Mouse (Mus musculus): ENCODE data around the gene Lmx1a.

Lmx1a gene

GRCm38 (mm10) chr1:167694731-167695130, 5.7 kb downstream of the Lmx1a start:
- no peak for DNase-seq (ENCODE audit: low spot score)

GRCm38 (mm10) chr1:167695910-167696459, 6.9 kb downstream of the Lmx1a start:
- DNase-seq (ENCODE audit: low spot score) = no peak

GRCm38 (mm10) chr1:167699706-167700105, 10.7 kb downstream of the Lmx1a start:
- no peak for DNase-seq (ENCODE audit: low spot score)

DNA sequence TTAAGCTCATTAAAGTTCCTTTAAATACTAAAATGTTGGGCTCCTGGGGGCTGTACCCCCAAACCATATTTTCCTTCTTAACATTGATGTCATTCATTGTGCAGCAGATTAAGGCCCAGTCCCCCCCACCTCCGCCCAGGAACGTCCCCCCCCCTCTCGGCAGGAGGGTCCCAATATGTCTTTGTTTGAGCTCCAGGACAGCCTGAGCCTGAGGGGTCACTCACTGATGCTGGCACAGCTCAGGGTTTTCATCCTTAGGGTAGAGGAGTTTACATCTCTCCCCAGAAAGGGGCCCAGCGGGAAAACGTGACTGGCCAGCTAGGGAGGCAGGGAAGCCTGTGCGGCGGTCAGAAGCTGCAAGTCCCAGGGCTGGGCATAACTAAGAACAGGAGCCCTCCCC, 11.2 kb downstream of the Lmx1a start:
- DNase-seq (ENCODE audit: low spot score) = no peak

DNA sequence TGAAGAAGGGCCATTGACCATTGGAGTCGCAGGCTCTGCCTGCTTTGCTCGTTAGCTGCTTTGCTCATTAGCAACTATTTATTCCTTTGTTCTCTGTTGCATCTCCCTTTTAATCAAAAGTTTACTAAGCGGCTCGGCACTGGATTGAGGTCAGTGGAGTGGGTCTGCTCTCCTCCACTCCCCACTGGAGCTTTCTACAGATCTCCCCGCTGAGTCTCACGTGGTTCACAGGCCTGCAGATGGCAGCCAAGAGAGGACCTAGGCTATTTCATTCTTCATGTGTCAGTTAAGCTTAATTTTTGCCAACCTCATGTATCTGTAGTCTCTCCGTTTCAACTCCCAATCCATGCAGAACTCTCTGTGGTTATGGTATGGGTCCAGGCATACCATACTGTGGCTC, 16.5 kb downstream of the Lmx1a start:
- DNase-seq (ENCODE audit: low spot score) = no peak

DNA sequence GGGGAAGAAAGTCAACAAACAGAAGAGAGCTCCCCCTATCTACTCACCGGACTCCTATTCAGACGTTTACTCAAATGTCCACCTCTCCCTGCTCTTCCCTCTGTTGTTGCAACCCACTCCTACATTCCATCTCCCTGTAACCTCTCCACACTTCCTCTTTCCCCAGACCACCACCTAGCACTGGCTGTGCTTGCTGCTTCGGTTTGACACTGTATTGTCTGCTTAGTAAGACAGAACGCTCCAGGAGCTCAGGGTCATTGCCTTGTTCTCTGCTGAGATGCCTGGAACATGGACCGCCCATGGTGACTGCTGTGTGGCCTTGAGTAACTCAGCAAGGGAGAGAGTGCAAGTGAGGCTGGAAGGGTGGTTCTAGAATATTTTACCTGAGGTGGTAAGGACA, 19.7 kb downstream of the Lmx1a start:
- no peak for DNase-seq (ENCODE audit: low spot score)

- no peak for DNase-seq (ENCODE audit: low spot score)
These were observed 26.8 kb downstream of the Lmx1a start for GRCm38 (mm10) chr1:167715730-167716341.

DNA sequence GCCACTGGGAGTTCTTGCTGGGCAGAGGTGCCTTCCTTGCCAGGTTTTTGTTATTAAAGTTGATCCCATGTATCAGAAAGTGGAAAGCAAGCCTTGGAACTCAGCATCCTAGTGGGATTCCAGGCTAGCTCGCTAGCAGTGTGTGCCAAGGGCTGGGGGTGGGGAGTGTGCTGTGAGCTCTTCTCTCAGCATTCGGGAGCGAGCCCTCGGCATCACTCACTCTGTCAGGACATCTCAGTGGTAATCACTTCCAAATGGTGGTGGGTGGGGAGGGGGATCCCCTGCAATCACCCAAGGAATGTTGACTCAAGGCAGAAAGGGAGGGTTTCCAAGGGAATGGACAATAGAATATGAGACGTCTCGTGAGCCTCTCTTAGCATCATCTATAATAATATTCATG, 45.4 kb downstream of the Lmx1a start:
- DNase-seq (ENCODE audit: low spot score) = peak; percentile 64

- DNase-seq (ENCODE audit: low spot score) = no peak
These were observed 47.8 kb downstream of the Lmx1a start for GRCm38 (mm10) chr1:167736793-167737192.

DNA sequence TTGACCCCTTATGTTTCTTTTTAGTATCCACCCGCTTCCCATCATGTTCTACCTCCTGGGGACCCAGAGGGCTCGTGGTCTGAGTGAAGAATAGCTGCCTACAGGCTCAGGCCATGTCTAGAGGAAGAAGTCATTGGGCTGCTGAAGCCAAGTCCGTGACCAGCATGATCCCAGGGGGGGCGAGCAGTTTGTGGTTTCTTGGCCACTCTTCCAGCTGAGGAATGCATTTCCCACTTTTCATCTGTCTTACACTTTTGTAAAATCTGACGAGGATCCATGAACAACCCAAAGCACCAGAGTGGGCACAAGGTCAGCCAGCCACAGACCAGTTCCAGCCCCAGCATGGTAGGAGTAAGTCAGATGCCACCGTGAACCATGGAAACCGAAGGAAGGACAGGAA, 50.2 kb downstream of the Lmx1a start:
- no peak for DNase-seq (ENCODE audit: low spot score)

DNA sequence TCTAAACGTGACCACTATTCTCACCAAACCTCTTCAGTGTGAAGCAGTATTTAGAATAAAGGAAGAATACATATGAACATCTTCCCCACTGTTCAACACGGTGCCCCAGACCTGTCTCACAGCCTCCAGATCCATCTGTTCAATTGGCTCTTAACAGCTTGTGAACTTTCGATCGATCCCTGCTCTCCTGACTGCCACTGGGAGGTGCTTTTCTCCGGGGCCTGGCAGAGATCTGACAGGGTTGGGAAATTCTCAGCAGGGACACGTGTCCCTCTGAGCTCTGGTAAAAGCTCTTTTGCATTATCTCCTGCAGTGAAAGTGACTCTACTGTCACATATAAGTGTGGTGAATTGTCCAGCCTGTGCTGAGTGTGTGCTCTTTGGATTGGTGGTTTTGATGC, 57.6 kb downstream of the Lmx1a start:
- DNase-seq (ENCODE audit: low spot score) = no peak

GRCm38 (mm10) chr1:167752661-167753060, 63.6 kb downstream of the Lmx1a start:
- DNase-seq (ENCODE audit: low spot score) = no peak

GRCm38 (mm10) chr1:167754085-167754484, 65.0 kb downstream of the Lmx1a start:
- no peak for DNase-seq (ENCODE audit: low spot score)

- peak; percentile 41 for DNase-seq (ENCODE audit: low spot score)
These were observed 65.8 kb downstream of the Lmx1a start for GRCm38 (mm10) chr1:167754636-167755522.

DNA sequence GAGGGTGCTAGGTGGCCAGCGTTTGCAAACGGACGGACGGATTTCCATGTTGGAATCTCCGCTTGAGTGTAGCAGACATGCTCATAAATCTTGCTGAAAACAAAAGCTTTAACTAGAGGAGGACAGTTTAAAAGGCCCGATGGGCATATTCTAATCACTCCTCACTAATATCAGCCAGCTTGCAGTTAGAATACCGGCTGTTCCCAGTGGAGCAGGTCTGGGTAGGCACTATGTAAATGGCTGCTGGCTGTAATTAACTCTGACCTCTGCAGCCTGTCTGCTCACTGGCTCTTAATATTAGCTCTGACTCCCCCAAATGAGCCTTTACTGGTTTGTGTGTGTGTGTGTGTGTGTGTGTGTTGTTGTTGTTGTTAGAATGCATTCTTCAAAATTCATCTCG, 69.2 kb downstream of the Lmx1a start:
- no peak for DNase-seq (ENCODE audit: low spot score)

GRCm38 (mm10) chr1:167760307-167760706, 71.3 kb downstream of the Lmx1a start:
- DNase-seq (ENCODE audit: low spot score) = no peak

GRCm38 (mm10) chr1:167761785-167762223, 72.8 kb downstream of the Lmx1a start:
- peak; percentile 51 for DNase-seq (ENCODE audit: low spot score)

GRCm38 (mm10) chr1:167766619-167767018, 77.6 kb downstream of the Lmx1a start:
- no peak for DNase-seq (ENCODE audit: low spot score)

- DNase-seq (ENCODE audit: low spot score) = peak; percentile 39
These were observed 81.4 kb downstream of the Lmx1a start for GRCm38 (mm10) chr1:167770457-167770856.

DNA sequence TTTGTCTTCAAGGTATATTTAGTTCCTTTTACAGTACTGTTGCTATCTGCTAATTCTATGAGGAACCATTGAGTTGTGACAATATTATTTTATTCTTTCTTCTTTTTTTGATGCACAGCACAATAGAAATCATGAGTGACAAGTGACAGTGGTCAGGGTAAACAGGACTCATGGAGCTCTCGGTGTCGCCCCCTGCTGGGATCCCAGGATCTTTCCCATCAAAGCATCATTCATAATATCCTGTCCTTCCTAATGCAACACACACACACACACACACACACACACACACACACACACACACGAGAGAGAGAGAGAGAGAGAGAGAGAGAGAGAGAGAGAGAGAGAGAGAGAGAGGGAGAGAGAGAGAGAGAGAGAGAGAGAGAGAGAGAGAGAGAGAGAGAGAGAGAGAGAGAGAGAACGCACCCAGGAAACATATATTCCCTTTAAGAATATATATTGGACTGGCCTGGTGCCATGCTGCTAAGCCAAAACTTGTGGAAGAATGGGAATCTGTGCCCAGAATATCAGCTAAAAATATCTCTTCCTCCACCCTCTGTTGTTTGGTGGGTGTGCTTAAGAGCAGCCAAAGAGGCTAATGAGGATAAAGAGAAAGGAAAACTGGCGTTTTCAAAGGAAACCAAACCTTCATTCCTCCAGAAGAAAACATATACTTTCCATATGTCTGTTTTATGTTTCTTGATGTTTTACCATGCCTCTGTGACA, 90.9 kb downstream of the Lmx1a start:
- no peak for DNase-seq (ENCODE audit: low spot score)

DNA sequence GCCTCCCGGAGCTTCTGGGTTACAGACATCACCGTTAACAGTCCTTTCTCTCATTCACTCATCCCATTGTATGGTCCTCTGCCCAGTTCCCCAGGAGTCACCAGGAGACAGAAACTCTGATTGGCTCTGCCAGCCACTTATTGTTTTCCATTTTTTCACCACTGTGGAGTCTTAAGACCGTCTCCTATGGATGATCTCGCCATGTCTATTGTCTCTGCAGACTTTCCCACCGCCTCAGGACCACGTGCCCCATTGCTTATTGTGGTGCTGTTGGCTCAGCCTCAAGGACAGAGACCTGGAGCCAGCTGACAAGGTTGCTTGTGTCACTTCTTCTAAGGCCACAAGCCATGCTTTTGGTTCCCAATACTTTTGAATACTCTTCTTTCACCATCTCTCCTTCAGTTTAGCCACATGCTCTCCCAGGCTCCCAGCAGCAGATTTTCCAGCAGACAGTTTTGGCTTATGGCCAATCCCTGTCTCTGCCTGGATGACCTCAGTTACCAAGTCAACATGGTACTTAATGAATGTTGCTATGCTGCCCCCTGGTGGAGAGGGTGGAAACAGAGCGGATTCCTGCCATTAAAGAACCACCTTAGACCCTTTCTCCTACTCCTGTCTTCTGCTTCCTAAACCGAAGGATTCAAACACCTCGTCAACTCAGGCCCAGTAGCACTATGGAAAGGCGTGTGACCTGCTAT, 92.9 kb downstream of the Lmx1a start:
- peak; percentile 90 for DNase-seq (ENCODE audit: low spot score)

DNA sequence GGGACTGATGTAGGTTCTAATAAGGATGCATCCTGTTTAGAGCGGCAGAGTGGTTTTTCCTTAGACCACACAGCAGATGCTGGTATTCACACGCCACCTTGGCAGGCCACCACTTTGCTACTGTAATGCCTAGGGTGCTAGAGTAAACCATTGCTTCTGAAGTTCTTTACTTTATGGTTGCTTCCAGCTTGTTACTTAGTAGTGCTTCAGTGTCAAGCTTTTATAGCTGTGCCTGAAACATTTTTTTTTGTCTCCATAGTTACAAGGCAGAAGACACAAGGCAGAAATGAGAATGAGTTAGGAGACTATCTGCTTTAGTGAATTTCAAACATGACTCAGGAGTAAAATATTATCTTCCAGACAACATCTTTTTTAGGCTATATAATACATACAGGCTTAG, 95.0 kb downstream of the Lmx1a start:
- DNase-seq (ENCODE audit: low spot score) = no peak
